Mouse (Mus musculus) spleen, adult 2 months (tissue): ENCODE measurements around the gene Prr36. TPM values are rescaled to one million over a fixed set of nuclear protein-coding genes. Genes with fewer than 3 reads are reported as not detected.

Experiments
- DNase-seq, 2 experiments: peaks; one replicate each; pipeline versions ENCODE4 v3.0.0 to v3.0.0-alpha.2; 2012 to 2021; ENCODE audit warnings: low spot score in 2 of 2, low read depth in 1 of 2
- H3K27ac ChIP-seq: fragments of 200-500 bp; 2 replicates; pipeline ENCODE4 v1.5.1; 2012; ENCODE audit warnings: low read length, inconsistent platforms; ENCODE audit not compliant: insufficient read depth
- H3K27me3 ChIP-seq: fragments of 200-500 bp; 2 replicates; pipeline ENCODE4 v1.6.1; 2012; ENCODE audit warnings: mild to moderate bottlenecking, moderate library complexity, low read length, inconsistent platforms; ENCODE audit not compliant: control insufficient read depth, insufficient read depth
- H3K36me3 ChIP-seq: fragments of 200-500 bp; 2 replicates; pipeline ENCODE4 v1.6.1; 2012; ENCODE audit warnings: mild to moderate bottlenecking, low read length, inconsistent platforms; ENCODE audit not compliant: control insufficient read depth, insufficient read depth
- H3K4me1 ChIP-seq: fragments of 200-500 bp; 2 replicates; pipeline ENCODE4 v1.6.1; 2011; ENCODE audit warnings: inconsistent platforms; ENCODE audit not compliant: control insufficient read depth, insufficient read depth, insufficient read length
- H3K4me3 ChIP-seq: fragments of 200-500 bp; 2 replicates; pipeline ENCODE4 v1.5.1; 2011; ENCODE audit warnings: mild to moderate bottlenecking, inconsistent platforms; ENCODE audit not compliant: insufficient read depth, insufficient read length; ENCODE audit errors: extremely low read depth
- CTCF ChIP-seq: fragments of 200-500 bp; IDR thresholded peaks from 2 replicates; pipeline ENCODE4 v1.5.1; 2011; ENCODE audit warnings: mild to moderate bottlenecking, inconsistent platforms; ENCODE audit not compliant: insufficient read depth, insufficient read length, insufficient replicate concordance; ENCODE audit errors: extremely low read depth
- POLR2A ChIP-seq: fragments of 200-500 bp; IDR thresholded peaks from 2 replicates; pipeline ENCODE4 v1.6.1; 2011; ENCODE audit warnings: low read depth, low read length, inconsistent platforms
- WGBS: fragments of 180-500 bp; shearing (Covaris S2); methylation state at CpG from one replicate; pipeline ENCODE4 v1.1.7; 2018; 5-methylcytosine and 5-hydroxymethylcytosine counted together
- polyA plus RNA-seq: library from polyadenylated mRNA; depleted of rRNA; stranded (reverse); fragments of >200 nt; gene quantifications from 2 replicates; pipeline ENCODE4 v1.2.3, GENCODE M21; 2012

Gene Prr36
- polyA plus RNA-seq, 1 experiment = 0.16 TPM

GRCm38 (mm10) chr8:4252116-4252760 lies 35.0 kb upstream of the Prr36 start:
- H3K27ac ChIP-seq = peak overlapping the region; percentile 7; the same call in 1 of the 2 replicates
- DNase-seq = no peak
- no peak for TF ChIP-seq CTCF
- no peak for TF ChIP-seq POLR2A
- H3K27me3 ChIP-seq = no peaks in the 10 kb centered on the region
- peaks cover 10% of the 10 kb centered on the region for H3K36me3 ChIP-seq
- H3K4me3 ChIP-seq = peak overlapping the region; percentile 50
- peaks cover 4% of the 10 kb centered on the region; the same call in 1 of the 2 replicates for H3K4me1 ChIP-seq
- 40% methylated on average over 8 of the region's 8 CpGs for WGBS

DNA sequence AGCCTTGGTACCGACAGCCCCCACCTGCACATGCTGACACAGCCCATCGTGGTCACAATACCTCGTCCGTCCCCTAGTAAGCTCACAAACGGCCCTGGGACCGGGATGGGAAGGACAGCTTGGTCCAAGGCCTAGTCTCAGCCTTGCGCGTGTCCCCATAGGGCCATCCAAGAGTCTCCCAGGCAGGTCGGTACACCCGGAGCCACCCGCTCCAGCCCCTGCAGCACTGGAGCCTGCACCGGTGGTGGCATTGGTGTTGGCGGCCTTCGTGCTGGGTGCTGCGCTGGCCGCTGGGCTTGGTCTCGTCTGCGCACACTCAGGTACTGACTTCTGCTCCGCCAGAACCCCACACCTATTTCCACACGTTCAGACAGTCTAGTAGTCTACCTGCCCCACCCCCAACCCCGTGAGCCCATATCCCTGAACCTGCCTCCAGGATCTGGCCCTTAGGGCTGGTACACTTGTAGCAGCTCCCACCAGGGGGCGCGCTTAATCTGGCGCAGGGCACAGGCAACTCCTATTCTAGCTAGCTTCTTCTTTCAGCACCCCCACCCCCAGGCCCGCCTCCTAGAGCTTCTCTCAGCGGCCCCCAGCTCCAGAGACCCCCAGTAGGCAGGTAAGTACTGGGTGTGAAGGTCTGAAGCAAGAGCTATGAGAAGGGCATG lies 33.2 kb upstream of the Prr36 start:
- peaks cover 19% of the 10 kb centered on the region for H3K36me3 ChIP-seq
- H3K27me3 ChIP-seq = no peaks in the 10 kb centered on the region
- TF ChIP-seq CTCF = peak; percentile 87; the same call in 1 of the 2 replicates
- no peak for TF ChIP-seq POLR2A
- 55% methylated on average over 25 of the region's 26 CpGs for WGBS
- peak; percentile 52 to 82 for DNase-seq
- peaks cover 4% of the 10 kb centered on the region; the same call in 1 of the 2 replicates for H3K4me1 ChIP-seq
- no peak overlapping the region for H3K27ac ChIP-seq
- no peak overlapping the region for H3K4me3 ChIP-seq

GRCm38 (mm10) chr8:4249213-4249612 lies 32.0 kb upstream of the Prr36 start:
- WGBS = 88% methylated on average over 29 of the region's 29 CpGs
- H3K4me3 ChIP-seq = no peak overlapping the region
- peaks cover 4% of the 10 kb centered on the region; the same call in 1 of the 2 replicates for H3K4me1 ChIP-seq
- no peak overlapping the region for H3K27ac ChIP-seq
- H3K36me3 ChIP-seq = peaks cover 22% of the 10 kb centered on the region
- no peak for DNase-seq
- no peak for TF ChIP-seq POLR2A
- TF ChIP-seq CTCF = no peak
- H3K27me3 ChIP-seq = no peaks in the 10 kb centered on the region

DNA sequence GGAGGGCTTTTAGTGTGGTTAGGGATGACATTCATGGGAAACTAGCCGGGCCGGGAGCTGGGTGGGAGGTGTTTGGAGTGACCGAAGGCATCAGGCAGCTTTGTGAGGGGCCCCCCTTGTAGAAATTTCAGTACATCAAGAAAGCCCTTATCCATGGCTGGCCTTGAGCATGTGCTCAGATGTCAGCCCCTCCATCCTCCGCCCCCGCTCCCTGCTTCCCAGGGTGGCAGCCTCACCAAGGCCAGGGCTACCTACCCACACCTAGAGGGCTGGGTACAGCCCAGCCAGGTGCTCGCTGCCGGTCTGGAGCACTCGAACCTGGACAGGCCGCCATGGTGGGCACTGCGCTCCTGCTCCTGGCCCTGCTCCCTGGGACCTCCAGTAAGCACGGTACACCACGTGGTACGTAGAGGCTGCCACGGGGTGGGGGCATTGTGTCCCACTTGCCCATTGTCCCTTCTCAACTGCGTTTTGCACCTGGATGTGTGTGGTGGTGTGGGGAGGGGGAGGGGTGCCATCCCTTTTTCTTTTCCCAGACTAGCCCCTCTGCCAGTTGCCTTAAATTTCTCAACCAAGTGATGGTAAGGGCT lies 30.8 kb upstream of the Prr36 start, which contains the start of gene Tgfbr3l:
Gene Tgfbr3l (plus strand): TSS at position 264 of the 590 bp plus-strand sequence.
- no peak for DNase-seq
- Histone ChIP-seq H3K27me3 (no peaks in the 10 kb centered on the region), H3K36me3 (peaks cover 33% of the 10 kb centered on the region), H3K4me3 (no peak within 1 kb of the TSS), H3K4me1 (peaks cover 2% of the 10 kb centered on the region; the same call in 1 of the 2 replicates), H3K27ac (no peak within 1 kb of the TSS)
- TF ChIP-seq CTCF (no peak), POLR2A (no peak)
- WGBS = 92% methylated on average over 15 of the region's 15 CpGs

DNA sequence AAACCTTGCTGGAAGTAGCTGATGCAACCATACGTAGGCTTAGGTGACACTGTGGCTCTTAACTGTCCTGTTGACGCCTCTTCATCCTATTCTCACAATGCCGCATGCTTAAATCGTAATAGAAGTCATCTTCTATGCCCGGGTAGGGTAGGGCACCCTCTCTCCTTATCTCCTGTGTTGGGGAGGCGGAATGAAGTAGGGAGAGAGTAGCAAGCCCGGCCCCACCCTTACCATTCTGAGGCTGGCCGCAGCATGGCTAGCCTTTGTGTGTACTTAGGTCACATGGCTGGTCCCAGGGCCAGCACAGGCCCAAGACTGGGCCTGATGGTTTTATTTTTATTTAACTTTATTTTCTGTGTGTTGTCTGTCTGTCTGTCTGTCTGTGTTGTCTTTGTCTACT lies 30.0 kb upstream of the Prr36 start:
- Histone ChIP-seq H3K4me1 (no peaks in the 10 kb centered on the region), H3K27ac (no peak overlapping the region), H3K27me3 (no peaks in the 10 kb centered on the region), H3K4me3 (no peak overlapping the region), H3K36me3 (peaks cover 35% of the 10 kb centered on the region)
- no peak for DNase-seq
- TF ChIP-seq POLR2A (no peak), CTCF (no peak)
- 85% methylated on average over 8 of the region's 8 CpGs for WGBS

DNA sequence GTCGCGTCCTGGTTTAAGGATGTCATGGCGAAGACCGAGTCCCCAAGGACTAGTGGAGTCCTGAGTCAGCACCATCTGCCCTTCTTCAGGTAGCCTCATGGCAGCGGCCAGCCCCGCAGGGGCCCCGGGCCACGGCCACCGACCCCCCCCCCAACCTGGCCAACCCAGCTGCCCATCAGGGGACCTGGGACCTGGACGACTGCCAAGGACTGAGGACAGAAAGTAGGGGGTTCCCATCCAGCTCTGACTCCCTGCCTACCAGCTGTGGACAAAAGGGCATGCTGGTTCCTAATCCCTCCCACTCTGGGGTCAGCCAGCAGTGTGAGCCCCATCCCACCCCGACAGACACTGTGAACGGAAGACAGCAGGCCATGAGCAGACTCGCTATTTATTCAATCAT lies 28.5 kb upstream of the Prr36 start:
- peaks cover 35% of the 10 kb centered on the region for H3K36me3 ChIP-seq
- no peaks in the 10 kb centered on the region for H3K27me3 ChIP-seq
- no peak overlapping the region for H3K4me3 ChIP-seq
- H3K4me1 ChIP-seq = no peaks in the 10 kb centered on the region
- no peak for DNase-seq
- WGBS = 85% methylated on average over 13 of the region's 13 CpGs
- TF ChIP-seq CTCF (no peak), POLR2A (no peak)
- no peak overlapping the region for H3K27ac ChIP-seq
